14 mouse cellular contexts compared by ENCODE assay signal in genomic region chr7:84164419-84164818, GRCm38 (mm10).
"Had no signal": no experiment of that assay in that cellular context is flagged by ENCODE, and none has a peak within 500 bp of the region (broad histone marks: within the 10 kb centered on the region; RNA-seq: fewer than 3 reads in every experiment).

No protein-coding gene starts in this region.

- H3K36me3 ChIP-seq: lung, embryonic 15.5 days; midbrain, embryonic 13.5 days; midbrain, embryonic 15.5 days; neural tube, embryonic 12.5 days; stomach, embryonic 15.5 days had no signal

- DNase-seq: lung, adult 18-20 months; lung, postnatal 14 days; lung, postnatal 4 days; right cerebral cortex, postnatal 14 days had no signal

- H3K27ac ChIP-seq: liver, embryonic 14.5 days; lung, embryonic 15.5 days; midbrain, embryonic 13.5 days; midbrain, embryonic 15.5 days; neural tube, embryonic 12.5 days; stomach, embryonic 15.5 days; stomach, postnatal 0 days had no signal

- ATAC-seq: lung, postnatal 0 days; midbrain, embryonic 13.5 days; midbrain, embryonic 15.5 days had no signal

- H3K4me1 ChIP-seq: lung, embryonic 15.5 days; midbrain, embryonic 13.5 days; midbrain, embryonic 15.5 days; neural tube, embryonic 12.5 days had no signal

- H3K9ac ChIP-seq: liver, embryonic 14.5 days; lung, embryonic 15.5 days; midbrain, embryonic 13.5 days; midbrain, embryonic 15.5 days; neural tube, embryonic 12.5 days; stomach, embryonic 15.5 days had no signal

- H3K4me3 ChIP-seq: lung, embryonic 15.5 days; megakaryocyte, embryonic 14.5 days; midbrain, embryonic 13.5 days; midbrain, embryonic 15.5 days; neural tube, embryonic 12.5 days; stomach, embryonic 15.5 days had no signal

- H3K9me3 ChIP-seq: lung, embryonic 15.5 days; midbrain, embryonic 13.5 days; midbrain, embryonic 15.5 days; neural tube, embryonic 12.5 days; stomach, embryonic 15.5 days had no signal

- H3K27me3 ChIP-seq: lung, embryonic 15.5 days; midbrain, embryonic 13.5 days; midbrain, embryonic 15.5 days; neural tube, embryonic 12.5 days; stomach, embryonic 15.5 days had no signal

- H3K4me2 ChIP-seq: lung, embryonic 15.5 days; midbrain, embryonic 11.5 days; midbrain, embryonic 13.5 days; midbrain, embryonic 15.5 days; neural tube, embryonic 12.5 days; stomach, embryonic 15.5 days had no signal
